Comparison of ENCODE assay signal across 1 mouse cellular context in the genomic region with DNA sequence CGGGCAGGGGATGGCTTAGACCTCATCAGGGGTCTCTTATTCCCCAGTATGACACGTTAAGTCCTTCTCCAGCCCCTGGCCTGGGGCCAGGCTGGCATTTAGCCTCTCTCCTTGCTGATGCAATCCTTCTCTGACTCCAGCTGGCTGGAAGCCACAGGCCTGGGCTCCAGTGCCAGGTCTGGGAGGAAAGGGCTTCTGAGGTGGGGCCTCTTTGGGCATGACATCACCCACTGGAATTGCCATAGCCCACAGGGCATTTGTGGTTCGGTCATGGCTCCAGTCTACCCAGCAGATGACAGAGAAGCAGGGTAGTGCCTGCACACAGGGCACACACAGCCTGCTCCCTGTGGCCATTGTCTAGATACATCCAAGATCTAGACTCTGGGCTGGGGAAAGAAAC.
TF ChIP-seq lines count a peak whose summit lies in the region.

No protein-coding gene starts in this region.

TF ChIP-seq in C2C12, 6 proteins besides CTCF, POLR2A, EP300 and RAD21:
- TF ChIP-seq CEBPB (IDR thresholded peaks at IDR 0.05; ENCODE audit: low read depth) (peak; percentile 90), MYOG (IDR thresholded peaks at IDR 0.05; ENCODE audit: control insufficient read depth, extremely low read depth, insufficient read length) (no peak), MYOD1 (IDR thresholded peaks at IDR 0.05; ENCODE audit: control insufficient read depth, insufficient read length, low read depth) (no peak), USF1 (IDR thresholded peaks at IDR 0.05; ENCODE audit: low read depth) (no peak)
